Mouse (Mus musculus) hindbrain, embryonic 15.5 days (tissue): ENCODE results near the gene Wdr18. TPM values are rescaled to one million over a fixed set of nuclear protein-coding genes. Genes with fewer than 3 reads are reported as not detected.

Source experiments
- ATAC-seq: fragments of 200-750 bp; cut with Nextera tagmentation; 2 replicates; pipeline ENCODE4 v1.8.0; 2017; ENCODE audit warnings: low read depth, moderate number of reproducible peaks, moderate TSS enrichment; ENCODE audit not compliant: low FRiP score
- H3K27ac ChIP-seq: fragments of 300-500 bp; sonication (generic); replicated peaks from 2 replicates; pipeline ENCODE4 v1.5.1; 2015; ENCODE audit warnings: mild to moderate bottlenecking, inconsistent platforms
- H3K27me3 ChIP-seq: fragments of 300-500 bp; sonication (generic); 2 replicates; pipeline ENCODE4 v1.6.1; 2015; ENCODE audit warnings: control low read depth, inconsistent platforms
- H3K36me3 ChIP-seq: fragments of 300-500 bp; sonication (generic); 2 replicates; pipeline ENCODE4 v1.6.1; 2015; ENCODE audit warnings: control low read depth, inconsistent platforms
- H3K4me1 ChIP-seq: fragments of 300-500 bp; sonication (generic); replicated peaks from 2 replicates; pipeline ENCODE4 v1.6.1; 2015; ENCODE audit warnings: control low read depth, inconsistent platforms
- H3K4me2 ChIP-seq: fragments of 300-500 bp; sonication (generic); 2 replicates; pipeline ENCODE4 v1.6.1; 2015; ENCODE audit warnings: moderate library complexity, mild to moderate bottlenecking, inconsistent platforms
- H3K4me3 ChIP-seq: fragments of 300-500 bp; sonication (generic); 2 replicates; pipeline ENCODE4 v1.5.1; 2015; ENCODE audit warnings: mild to moderate bottlenecking, inconsistent platforms
- H3K9ac ChIP-seq: fragments of 300-500 bp; sonication (generic); 2 replicates; pipeline ENCODE4 v1.6.1; 2015; ENCODE audit warnings: inconsistent platforms
- H3K9me3 ChIP-seq: fragments of 300-500 bp; sonication (generic); 2 replicates; pipeline ENCODE4 v1.6.1; 2016; ENCODE audit warnings: control low read depth, inconsistent platforms
- WGBS: fragments of 180-500 bp; shearing (Covaris S2); methylation state at CpG from one replicate; pipeline ENCODE4 v1.1.7; 2015; 5-methylcytosine and 5-hydroxymethylcytosine counted together
- polyA plus RNA-seq: library from polyadenylated mRNA; unstranded; fragments of >200 nt; fragmentation: Nextera tagmentation; extraction: Ambion mirVana; gene quantifications from 2 replicates; pipeline ENCODE4 v1.2.1, GENCODE M21; 2015

Gene Wdr18
- polyA plus RNA-seq, 1 experiment from 2014 or later = 93.6 TPM

DNA sequence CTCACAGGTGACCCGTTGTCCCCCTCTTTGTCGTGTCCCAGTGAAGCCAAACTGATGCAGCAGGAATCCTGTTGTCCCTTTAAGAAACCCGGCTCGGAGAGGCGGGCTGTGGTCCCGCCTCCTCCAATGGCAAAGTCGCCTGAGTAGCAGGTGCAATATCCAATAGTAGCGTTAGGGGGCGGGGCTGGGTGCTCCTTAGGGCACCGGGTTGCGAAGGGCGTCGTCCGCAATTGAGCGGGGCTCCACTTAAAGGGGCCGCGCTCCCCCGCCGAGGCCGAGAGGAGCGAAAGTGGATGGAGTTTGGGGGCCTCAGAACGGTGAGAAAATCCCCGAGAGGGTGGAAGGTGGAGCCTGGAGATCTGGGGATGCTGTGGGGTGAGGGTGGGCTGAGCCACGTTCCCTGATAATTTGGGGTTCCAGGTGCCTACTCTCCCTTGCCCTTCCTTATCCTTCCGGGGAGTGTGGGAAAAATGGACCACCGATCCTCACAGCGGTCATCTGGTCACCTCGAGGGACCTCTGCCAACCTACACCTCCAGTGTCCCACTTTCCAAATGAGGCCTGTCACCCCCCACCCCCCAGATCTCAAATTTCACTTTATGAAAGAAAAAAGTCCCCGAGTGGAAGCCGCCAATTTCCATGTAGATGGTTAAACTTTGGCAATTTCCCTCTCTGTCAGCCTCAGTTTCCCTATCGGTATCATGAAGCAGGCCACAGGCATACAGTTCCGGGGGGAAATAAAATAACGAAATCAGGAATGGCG lies 36.5 kb downstream of the Wdr18 start, which contains the start of gene Abca7:
TSS of gene Abca7 (plus strand) at position 223 of the 762 bp plus-strand sequence.
- Histone ChIP-seq H3K4me1 (peaks cover 29% of the 10 kb centered on the region), H3K9ac (peak within 1 kb of the TSS; percentile 46), H3K4me2 (peak within 1 kb of the TSS; percentile 81), H3K9me3 (no peaks in the 10 kb centered on the region), H3K36me3 (no peaks in the 10 kb centered on the region), H3K27ac (peak within 1 kb of the TSS; percentile 69), H3K4me3 (peak within 1 kb of the TSS; percentile 54), H3K27me3 (peaks cover 4% of the 10 kb centered on the region)
- peak; percentile 90 for ATAC-seq
- WGBS = under 1% methylated on average over 34 of the region's 34 CpGs

DNA sequence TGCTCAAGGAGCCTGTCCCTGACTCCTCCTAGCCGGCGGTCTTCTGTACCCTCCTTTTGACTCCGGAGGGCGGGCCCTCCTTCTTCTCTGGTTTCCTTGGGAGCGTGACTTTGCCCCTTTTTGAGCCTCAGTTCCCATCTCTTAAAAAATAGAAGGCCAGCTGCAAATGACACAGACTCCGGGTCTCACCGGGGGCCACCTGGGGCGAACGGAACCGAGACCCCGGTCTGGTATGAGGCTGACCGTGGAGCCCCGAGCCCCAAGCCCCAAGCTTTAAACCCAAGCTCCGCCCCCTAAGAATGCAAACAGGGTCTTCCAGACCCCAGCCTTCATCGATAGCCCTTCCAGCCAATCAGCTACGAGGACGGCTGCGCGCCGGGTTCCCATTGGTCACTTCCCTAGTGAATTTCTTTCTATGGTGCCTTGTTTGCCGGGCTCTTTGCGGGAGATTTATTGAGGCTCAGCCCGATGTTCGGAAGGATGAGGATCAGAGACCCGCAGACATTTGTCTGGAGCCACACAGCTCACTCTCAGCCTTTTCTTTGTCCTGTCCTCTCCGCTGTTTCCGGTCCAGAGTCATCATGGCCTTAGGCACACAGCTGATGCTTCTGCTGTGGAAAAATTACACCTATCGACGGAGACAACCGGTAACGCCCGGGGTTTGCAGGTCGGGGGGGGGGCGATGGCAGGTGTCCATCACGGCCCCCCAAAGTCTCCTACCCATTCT lies 37.2 kb downstream of the Wdr18 start:
- Histone ChIP-seq H3K36me3 (no peaks in the 10 kb centered on the region), H3K4me1 (peaks cover 29% of the 10 kb centered on the region), H3K9ac (peak overlapping the region; percentile 46), H3K9me3 (no peaks in the 10 kb centered on the region), H3K4me2 (peak overlapping the region; percentile 81), H3K4me3 (peak overlapping the region; percentile 54), H3K27me3 (peaks cover 11% of the 10 kb centered on the region), H3K27ac (peak overlapping the region; percentile 69)
- ATAC-seq = peak; percentile 74
- WGBS = 1% methylated on average over 35 of the region's 35 CpGs

GRCm38 (mm10) chr10:79997819-79998218 lies 37.9 kb downstream of the Wdr18 start:
- Histone ChIP-seq H3K27ac (peak overlapping the region; percentile 69), H3K36me3 (no peaks in the 10 kb centered on the region), H3K27me3 (peaks cover 14% of the 10 kb centered on the region), H3K4me3 (peak overlapping the region; percentile 54), H3K9me3 (no peaks in the 10 kb centered on the region), H3K4me1 (peaks cover 29% of the 10 kb centered on the region), H3K9ac (peak overlapping the region; percentile 40), H3K4me2 (peak overlapping the region; percentile 81)
- WGBS = 9% methylated on average over 15 of the region's 15 CpGs
- ATAC-seq = peak; percentile 16; the same call in 1 of the 2 replicates

DNA sequence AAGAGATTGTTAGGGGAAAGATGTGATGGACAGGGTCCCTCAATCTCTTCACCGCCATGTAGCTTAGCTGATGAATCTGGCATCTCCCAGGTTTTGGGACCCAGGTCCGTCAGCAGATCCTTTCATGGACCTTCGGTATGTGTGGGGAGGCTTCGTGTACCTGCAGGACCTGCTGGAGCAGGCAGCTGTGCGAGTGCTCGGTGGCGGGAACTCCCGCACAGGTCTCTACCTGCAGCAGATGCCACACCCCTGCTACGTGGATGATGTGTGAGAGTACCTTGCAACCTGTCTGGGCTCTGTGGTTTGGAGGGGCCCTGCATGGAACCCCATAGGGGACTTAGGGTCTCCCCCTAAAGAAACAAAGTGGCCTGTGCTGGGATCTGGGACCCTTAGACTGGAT lies 42.0 kb downstream of the Wdr18 start:
- Histone ChIP-seq H3K27ac (no peak overlapping the region), H3K4me1 (peaks cover 17% of the 10 kb centered on the region), H3K4me2 (no peak overlapping the region), H3K9ac (no peak overlapping the region), H3K4me3 (no peak overlapping the region), H3K9me3 (no peaks in the 10 kb centered on the region), H3K36me3 (no peaks in the 10 kb centered on the region), H3K27me3 (peaks cover 15% of the 10 kb centered on the region)
- WGBS = 79% methylated on average over 9 of the region's 9 CpGs
- no peak for ATAC-seq

DNA sequence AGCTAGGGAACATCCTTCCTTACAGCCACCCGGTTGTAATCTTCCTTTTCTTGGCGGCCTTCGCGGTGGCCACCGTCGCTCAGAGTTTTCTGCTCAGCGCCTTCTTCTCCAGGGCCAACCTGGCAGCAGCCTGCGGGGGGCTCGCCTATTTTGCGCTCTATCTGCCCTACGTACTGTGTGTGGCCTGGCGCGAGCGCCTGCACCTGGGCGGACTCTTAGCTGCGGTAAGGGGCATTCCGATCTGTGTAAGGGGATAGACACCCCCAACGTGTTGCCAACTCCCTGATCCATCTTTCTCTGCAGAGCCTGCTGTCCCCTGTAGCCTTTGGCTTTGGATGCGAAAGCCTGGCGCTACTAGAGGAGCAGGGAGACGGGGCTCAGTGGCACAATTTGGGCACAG lies 42.9 kb downstream of the Wdr18 start:
- no peak for ATAC-seq
- WGBS = 25% methylated on average over 21 of the region's 21 CpGs

DNA sequence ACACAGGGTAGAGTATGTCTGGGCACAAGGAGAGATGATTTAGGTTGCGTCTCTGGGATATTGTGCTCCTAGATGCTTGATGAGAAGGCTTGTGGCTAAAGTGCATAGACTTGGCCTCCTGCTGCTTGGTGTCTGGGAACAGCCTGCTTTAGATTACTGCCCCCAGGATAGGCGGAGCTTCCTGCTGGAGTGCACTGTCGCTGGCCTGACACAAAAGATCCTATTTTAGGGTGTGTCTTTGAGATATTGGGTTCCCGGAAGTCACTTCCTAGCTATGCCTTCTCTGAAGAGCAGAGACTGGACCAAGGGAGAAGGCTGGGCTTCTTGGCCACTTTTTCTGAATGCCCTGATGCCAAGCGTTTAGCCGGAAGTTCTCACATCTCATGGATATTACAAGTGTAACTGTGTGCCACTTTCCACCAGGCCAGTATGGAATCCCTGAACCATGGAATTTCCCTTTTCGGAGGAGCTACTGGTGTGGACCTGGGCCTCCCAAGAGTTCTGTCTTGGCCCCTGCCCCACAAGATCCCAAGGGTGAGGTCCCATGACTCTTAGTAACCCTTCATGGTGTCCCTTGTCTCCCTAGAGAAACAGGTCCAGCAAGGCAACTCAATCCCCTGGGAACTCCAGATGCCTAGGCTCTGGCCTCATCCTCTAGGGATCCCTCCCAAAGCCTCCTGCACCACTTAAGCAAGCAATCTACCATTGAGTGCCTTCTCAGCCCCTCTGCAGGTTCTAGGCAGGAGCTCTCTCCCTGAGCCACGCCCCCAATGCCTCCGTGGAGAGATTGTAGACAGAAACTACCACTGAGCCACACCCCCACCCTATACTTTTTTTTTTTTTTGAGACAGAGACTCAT lies 43.7 kb downstream of the Wdr18 start:
- WGBS = 62% methylated on average over 9 of the region's 9 CpGs
- 0 out of 2 replicates have a peak, but pooled peaks cover under 1% of the 10 kb centered on the region for H3K4me1 ChIP-seq
- H3K36me3 ChIP-seq = peaks cover 2% of the 10 kb centered on the region
- H3K9me3 ChIP-seq = no peaks in the 10 kb centered on the region
- no peak overlapping the region for H3K4me2 ChIP-seq
- ATAC-seq = no peak
- H3K9ac ChIP-seq = no peak overlapping the region
- H3K27ac ChIP-seq = no peak overlapping the region
- no peak overlapping the region for H3K4me3 ChIP-seq
- peaks cover 15% of the 10 kb centered on the region for H3K27me3 ChIP-seq

More for the DNA sequence above, 42.9 kb downstream of the Wdr18 start:
- H3K27ac ChIP-seq = no peak overlapping the region
- no peak overlapping the region for H3K9ac ChIP-seq
- H3K27me3 ChIP-seq = peaks cover 15% of the 10 kb centered on the region
- peaks cover 8% of the 10 kb centered on the region for H3K4me1 ChIP-seq
- no peaks in the 10 kb centered on the region for H3K36me3 ChIP-seq
- no peaks in the 10 kb centered on the region for H3K9me3 ChIP-seq
- no peak overlapping the region for H3K4me2 ChIP-seq
- no peak overlapping the region for H3K4me3 ChIP-seq

GRCm38 (mm10) chr10:80004233-80004705 lies 44.3 kb downstream of the Wdr18 start:
- H3K27ac ChIP-seq = no peak overlapping the region
- ATAC-seq = no peak
- peaks cover 9% of the 10 kb centered on the region for H3K36me3 ChIP-seq
- no peak overlapping the region for H3K9ac ChIP-seq
- no peaks in the 10 kb centered on the region for H3K9me3 ChIP-seq
- no peak overlapping the region for H3K4me3 ChIP-seq
- no peaks in the 10 kb centered on the region for H3K4me1 ChIP-seq
- no peak overlapping the region for H3K4me2 ChIP-seq
- 87% methylated on average over 8 of the region's 8 CpGs for WGBS
- peaks cover 15% of the 10 kb centered on the region for H3K27me3 ChIP-seq

DNA sequence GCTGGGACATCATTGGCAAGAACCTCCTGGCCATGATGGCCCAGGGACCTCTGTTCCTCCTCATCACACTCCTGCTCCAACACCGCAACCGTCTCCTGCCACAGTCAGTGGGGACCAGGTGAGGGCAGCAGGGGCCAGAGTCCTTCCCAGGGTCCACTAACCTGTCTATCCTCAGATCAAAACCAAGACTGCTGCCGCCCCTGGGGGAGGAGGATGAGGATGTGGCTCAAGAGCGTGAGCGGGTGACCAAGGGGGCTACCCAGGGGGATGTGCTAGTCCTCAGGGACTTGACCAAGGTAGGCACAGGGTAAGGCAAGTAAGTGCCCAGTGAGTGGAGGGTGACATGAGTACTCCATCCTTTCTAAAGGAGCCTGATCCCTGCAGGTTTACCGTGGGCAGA lies 51.8 kb downstream of the Wdr18 start:
- no peak overlapping the region for H3K27ac ChIP-seq
- no peak overlapping the region for H3K4me2 ChIP-seq
- 88% methylated on average over 6 of the region's 6 CpGs for WGBS
- H3K4me1 ChIP-seq = no peaks in the 10 kb centered on the region
- H3K4me3 ChIP-seq = no peak overlapping the region
- no peak for ATAC-seq
- H3K9ac ChIP-seq = no peak overlapping the region
- peaks cover 15% of the 10 kb centered on the region for H3K9me3 ChIP-seq
- peaks cover 48% of the 10 kb centered on the region for H3K27me3 ChIP-seq
- peaks cover 41% of the 10 kb centered on the region for H3K36me3 ChIP-seq

- Histone ChIP-seq H3K9me3 (peaks cover 15% of the 10 kb centered on the region), H3K36me3 (peaks cover 39% of the 10 kb centered on the region), H3K4me1 (no peaks in the 10 kb centered on the region), H3K9ac (no peak overlapping the region), H3K27ac (no peak overlapping the region), H3K27me3 (peaks cover 52% of the 10 kb centered on the region), H3K4me2 (no peak overlapping the region), H3K4me3 (no peak overlapping the region)
- no peak for ATAC-seq
- whole genome bisulfite sequencing = 34% methylated on average over 25 of the region's 25 CpGs
Observed at GRCm38 (mm10) chr10:80013609-80014008, 53.7 kb downstream of the Wdr18 start.

DNA sequence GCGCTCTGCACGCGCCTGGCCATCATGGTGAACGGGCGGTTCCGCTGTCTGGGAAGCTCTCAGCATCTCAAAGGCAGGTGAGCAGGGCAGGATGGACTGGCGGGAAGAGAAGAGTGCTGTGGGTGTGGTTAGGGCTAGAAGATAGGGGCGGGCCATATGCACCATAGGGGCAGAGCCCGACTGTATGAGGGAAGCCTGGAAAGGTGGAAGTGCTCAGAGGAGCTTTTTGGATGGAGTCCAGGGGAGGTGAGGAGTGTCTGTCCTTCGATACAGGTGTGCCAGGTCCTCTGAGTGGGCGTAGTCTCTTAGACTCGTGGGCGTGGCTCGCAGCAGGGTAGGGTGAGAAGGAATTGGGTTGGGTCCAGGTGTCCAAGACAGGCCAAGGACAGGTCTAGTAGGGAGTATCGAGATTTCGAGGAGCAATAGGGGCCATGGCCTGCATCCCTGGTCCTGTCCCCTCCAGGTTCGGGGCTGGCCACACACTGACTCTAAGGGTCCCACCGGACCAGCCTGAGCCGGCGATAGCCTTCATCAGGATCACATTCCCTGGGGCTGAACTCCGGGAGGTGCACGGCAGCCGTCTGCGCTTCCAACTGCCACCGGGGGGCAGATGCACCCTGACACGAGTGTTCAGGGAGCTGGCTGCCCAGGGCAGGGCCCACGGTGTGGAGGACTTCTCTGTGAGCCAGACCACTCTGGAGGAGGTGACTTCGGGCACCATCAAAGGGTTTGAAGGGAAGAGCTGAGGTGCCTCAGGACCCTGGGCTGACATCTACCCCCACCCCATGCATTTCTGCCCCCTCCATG lies 54.7 kb downstream of the Wdr18 start:
- Histone ChIP-seq H3K27ac (no peak overlapping the region), H3K9ac (no peak overlapping the region), H3K36me3 (peaks cover 29% of the 10 kb centered on the region), H3K4me1 (no peaks in the 10 kb centered on the region), H3K4me3 (no peak overlapping the region), H3K4me2 (no peak overlapping the region), H3K27me3 (peaks cover 60% of the 10 kb centered on the region), H3K9me3 (peaks cover 15% of the 10 kb centered on the region)
- ATAC-seq = no peak
- 27% methylated on average over 28 of the region's 28 CpGs for WGBS

GRCm38 (mm10) chr10:80015583-80015982 lies 55.6 kb downstream of the Wdr18 start:
- 82% methylated on average over 10 of the region's 10 CpGs for WGBS
- H3K27ac ChIP-seq = no peak overlapping the region
- ATAC-seq = no peak
- peaks cover 21% of the 10 kb centered on the region for H3K36me3 ChIP-seq
- no peak overlapping the region for H3K4me2 ChIP-seq
- H3K27me3 ChIP-seq = peaks cover 67% of the 10 kb centered on the region
- H3K4me3 ChIP-seq = no peak overlapping the region
- H3K4me1 ChIP-seq = no peaks in the 10 kb centered on the region
- no peak overlapping the region for H3K9ac ChIP-seq
- H3K9me3 ChIP-seq = peaks cover 8% of the 10 kb centered on the region
